Mouse (Mus musculus): Measurements from ENCODE around the gene Eif2ak4.

The Eif2ak4 gene

DNA sequence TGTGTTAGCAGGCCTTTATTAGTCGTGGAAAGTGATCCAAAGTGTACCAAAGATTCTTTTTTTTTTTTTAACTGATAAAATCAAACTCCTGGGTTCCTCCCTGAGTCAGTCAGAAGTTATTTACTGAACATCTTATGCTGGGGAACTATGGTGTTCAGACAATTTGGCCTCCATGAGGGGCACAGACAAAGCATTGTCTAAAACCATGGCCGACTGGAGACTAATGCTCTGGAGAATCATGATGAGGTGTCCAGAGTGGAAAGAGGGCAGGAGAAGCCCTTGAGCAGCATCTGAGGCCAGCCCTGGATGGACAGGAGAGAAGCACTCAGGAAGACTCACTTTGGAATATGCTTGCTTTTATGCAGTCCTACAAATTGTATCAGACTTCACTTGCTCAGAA, 18.4 kb downstream of the Eif2ak4 start:
- DNase-seq, result no peak

DNA sequence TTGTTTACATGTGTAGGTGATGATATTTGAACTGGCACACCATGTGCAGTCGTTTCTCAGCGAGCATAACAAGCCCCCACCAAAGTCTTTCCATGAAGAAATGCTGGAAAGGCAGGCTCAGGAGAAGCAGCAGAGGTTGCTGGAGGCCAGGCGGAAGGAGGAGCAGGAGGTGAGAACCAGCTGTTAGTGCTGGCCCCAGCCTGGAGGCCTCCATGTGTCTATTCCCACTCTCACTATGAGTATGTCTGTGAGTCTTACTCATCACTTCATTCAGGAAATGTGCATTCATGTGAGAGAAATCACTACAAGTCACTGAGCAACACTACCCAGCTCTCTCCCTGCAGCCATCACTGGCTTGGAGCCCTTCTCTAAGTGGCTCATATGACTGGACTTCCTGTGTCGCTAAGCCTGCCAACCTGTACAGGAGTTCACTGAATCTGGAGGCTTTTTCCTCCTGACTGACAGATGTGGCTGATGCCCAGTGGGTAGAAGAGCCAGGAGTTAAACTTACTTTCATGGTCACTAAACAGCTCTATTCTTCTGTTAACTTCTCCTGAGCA, 20.0 kb downstream of the Eif2ak4 start:
- DNase-seq, result no peak

DNA sequence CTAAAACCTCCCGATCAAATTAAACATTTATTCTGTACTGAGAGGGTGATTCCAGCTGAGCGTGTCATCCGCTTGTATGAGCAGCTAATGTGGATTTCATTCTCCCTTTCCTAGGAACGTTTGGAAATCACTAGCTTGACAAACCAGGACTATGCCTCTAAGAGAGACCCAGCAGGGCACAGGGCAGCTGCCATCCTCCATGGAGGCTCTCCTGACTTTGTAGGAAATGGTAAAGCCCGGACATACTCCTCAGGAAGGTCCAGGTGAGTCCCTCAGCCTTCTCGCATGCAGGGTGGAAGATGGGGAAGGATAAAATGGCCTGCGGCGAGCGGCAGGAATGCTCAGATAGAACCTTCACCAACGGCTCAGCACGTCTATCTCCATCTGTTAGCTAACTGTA, 24.4 kb downstream of the Eif2ak4 start:
- no peak for DNase-seq

DNA sequence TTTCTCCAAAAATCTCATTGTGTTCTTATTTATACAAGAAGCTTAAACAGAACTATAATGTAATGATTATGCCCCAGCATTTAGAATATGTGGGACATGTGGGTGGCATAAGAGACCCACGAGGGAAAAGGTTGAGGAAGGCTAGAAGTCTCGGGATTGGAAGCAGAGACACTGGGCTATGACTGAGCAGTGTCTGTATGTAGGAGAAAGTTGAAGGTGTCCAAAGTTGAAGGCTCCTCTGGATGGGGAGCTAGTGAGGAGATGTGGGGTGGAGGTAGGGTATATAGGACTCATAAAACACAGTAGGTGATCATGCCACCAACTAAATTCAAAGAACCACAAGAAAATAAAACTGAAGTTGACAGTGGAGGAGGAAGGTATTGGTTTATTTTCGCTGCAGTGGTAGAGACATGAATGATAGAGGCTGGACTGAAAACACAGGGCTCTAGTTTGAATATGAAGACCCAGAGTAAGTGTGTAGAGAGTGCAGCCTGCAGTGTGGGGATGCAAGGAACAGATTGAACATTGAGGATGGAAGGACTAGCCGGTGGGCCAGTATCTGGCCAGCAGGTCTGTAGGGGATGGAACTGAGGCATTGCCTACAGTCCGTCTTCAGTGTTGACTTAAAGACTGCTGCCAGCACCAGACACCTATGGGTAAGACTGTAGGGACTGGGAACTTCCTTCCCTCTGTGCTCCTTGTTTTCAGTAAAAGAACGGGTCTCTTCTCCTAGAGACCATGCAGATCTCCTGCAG, 27.4 kb downstream of the Eif2ak4 start:
- no peak for DNase-seq

DNA sequence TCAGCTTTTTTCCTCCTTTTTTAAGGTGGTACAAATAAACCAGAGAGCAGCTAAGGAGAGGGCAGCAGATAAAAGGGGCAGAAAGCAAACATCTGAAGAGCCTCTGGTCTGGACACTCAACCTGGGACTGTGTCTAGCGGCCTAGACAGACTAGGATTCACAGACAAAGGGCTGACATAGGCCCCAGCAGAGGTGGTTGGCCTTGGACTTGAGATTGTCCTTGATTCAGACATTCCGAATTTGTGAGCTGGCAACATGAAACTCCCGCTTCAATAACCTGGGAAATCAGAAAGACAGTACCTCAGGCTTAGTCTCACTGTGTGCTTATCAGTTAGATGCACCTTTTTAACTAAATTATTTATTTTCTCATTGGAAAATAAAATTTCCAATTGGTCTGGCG, 29.7 kb downstream of the Eif2ak4 start:
- no peak for DNase-seq

DNA sequence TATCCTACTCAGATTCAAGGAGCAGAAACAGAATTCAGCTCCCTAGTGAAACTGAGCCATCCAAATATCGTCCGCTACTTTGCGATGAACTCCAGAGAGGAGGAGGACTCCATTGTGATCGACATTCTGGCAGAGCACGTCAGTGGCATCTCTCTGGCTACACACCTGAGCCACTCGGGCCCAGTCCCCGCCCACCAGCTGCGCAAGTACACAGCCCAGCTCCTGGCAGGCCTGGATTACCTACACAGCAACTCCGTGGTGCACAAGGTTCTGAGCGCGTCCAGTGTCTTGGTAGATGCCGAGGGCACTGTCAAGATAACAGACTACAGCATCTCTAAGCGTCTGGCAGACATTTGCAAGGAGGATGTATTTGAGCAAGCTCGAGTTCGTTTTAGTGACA, 33.5 kb downstream of the Eif2ak4 start:
- no peak for DNase-seq

DNA sequence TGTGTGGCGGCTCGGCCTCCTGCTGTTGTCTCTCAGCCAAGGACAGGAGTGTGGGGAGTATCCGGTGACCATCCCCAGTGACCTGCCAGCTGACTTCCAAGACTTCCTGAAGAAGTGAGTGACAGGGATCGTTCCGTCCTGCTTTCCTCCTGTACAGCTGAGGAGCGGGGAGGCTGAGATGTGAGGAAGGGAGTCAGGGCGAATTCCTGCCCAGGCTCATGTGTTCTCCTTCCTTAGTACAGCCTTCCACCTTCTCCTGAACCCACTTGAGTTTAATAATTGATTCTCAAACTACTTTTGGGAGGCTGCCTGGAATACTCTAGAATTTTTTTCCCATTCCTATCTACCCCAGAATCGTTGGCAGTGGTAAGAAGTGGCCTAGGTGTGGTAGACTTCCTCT, 34.0 kb downstream of the Eif2ak4 start:
- DNase-seq, result no peak

DNA sequence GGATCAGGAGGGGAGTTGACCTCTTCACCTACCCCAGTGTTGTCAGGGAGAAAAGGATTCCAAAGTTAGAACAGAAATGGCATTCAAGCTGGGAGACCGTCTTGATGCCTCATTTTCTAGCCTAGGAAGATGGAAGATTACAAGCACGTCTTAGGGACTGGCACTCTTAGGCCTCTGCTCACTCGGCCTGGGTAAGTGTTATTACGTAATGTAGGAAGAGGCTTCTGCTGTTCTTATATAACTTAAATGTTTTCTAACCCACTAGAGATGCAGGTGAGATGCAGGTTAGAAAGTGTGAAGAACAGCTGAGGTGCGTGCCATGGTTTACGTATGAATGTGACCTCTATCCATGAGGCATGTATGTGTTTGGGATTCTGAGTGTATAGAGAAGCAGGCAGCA, 39.9 kb downstream of the Eif2ak4 start:
- no peak for DNase-seq

DNA sequence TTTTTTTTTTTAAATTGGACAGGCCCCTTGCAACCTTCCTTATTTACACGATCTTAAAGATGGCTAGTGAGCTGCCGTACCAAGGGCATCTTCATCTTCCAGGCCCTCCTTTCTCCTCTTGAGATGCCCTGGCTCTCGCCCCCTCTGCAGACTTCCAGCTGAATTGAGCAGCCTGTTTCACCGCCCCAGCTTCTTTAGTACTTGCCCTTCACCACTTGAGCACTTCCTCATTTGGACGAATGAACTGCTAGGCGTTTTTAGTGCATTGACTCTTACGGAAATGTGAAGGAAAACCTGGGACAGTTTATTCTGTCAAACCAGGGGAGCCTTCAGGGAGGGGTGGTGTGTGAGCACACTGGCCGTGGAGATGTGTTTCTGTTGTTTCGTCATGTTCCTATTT, 40.9 kb downstream of the Eif2ak4 start:
- no peak for DNase-seq

DNA sequence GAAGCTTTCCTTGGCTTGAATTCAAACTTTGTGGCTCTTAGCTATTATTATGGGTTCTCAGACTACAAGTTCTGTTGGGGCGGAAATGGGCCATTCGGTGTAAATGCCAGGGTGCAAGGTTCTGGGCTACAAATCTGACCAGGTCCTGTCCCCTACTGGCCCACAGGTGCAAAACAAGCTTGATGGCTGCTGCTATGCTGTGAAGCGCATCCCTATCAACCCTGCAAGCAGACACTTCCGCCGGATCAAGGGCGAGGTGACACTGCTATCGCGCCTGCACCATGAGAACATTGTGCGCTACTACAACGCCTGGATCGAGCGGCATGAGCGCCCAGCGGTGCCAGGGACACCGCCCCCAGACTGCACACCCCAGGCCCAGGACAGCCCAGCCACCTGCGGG, 42.2 kb downstream of the Eif2ak4 start:
- DNase-seq, result no peak

DNA sequence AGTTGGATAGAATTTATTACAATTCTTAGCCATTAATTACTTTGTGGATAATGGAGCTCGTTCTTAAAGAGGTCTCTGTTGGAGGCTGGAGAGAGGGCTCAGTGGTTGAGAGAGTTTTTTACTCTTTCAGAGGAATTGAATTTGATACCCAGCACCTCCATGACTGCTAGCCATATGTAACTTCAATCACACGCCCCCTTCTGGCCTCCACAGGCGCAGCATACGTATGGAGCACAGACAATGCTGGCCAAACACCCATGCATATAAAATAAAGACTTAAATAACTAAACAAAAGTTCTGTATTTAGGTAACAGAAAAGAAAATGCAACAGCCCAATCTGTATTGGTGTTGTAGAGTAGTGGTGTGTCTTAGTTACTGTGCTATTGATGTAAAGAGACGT, 43.2 kb downstream of the Eif2ak4 start:
- peak; percentile 72 to 77 for DNase-seq

DNA sequence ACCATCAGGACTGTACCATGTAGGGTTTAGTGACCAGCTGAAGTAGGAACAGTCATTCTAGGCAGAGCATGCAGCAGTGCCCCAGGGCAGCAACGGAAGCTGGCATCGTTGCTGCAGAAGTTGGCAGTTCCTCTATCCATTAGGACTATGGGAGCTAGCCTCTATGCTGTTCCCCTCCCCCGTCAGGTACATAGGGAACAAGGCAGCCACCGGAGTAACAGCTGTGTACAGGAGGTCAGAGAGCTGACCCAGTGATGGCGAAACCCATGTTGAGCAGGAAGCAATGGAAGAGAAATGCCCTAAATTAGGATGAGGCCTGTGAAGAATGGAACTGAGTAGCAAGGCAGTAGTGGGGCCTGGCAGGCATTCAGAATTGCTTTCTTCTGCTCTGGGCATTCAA, 53.8 kb downstream of the Eif2ak4 start:
- no peak for DNase-seq

DNA sequence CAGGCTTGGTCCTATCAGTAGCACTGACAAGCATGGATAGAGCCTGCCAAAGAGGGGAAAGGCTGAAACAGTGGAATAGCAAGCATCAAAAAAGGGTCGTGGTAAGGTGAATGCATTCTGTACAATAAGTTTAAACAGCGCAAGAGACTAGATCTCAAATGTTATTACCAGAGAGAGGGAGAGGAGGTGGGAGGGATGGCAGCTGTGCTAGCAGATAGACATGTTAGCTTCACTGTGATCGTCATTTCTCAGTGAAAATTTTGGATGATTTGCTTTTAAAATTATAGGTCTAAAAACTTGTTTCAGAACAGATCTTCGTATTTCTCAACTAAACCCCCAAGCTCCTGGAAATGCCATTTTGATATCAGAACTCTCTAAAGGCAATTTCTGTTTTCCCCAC, 54.3 kb downstream of the Eif2ak4 start:
- DNase-seq, result no peak

DNA sequence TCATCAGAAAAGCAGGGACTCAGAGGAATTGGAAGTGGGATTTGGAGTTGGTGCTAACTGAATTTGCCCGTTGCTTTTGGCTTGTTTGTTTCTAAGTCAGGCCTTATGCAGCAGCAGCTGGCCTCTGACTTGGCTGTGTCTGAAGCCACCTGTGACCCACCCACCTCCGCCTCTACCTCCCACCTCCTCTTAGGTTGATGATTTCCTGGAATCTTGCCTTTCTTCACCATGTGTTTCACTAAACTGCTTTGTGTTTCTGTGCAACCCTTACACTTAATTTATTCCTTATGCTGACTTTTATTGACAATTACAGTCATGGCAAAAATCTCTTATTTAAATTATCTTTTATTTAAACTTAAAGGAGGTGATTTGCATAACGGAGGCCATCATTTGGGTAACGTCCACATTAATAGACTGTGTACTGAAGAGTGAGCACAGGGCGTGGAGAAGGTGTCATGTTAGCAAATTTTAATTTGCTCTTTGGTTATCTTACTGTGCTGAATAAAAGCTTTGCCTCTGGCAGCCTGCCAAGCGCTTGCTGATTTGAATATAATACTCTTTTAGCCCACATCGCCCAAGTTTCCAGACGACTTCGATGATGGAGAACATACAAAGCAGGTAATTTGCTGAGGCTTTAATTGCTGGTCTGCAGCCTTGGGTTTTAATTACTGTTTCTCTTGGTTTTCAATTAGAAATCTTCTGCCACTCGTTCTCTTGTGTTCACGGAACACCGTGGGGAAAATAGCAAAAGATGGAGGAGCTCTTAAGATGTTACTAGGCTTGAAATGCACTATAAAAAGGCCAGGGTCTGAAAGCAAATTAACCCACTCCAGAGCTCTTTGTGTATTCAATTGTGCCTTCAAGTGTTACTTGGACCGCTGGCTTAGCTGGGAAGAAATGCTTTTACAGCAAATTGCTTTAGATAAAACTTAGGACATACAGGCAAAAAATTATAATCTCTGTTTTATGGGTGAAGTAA, 57.6 kb downstream of the Eif2ak4 start:
- no peak for DNase-seq

DNA sequence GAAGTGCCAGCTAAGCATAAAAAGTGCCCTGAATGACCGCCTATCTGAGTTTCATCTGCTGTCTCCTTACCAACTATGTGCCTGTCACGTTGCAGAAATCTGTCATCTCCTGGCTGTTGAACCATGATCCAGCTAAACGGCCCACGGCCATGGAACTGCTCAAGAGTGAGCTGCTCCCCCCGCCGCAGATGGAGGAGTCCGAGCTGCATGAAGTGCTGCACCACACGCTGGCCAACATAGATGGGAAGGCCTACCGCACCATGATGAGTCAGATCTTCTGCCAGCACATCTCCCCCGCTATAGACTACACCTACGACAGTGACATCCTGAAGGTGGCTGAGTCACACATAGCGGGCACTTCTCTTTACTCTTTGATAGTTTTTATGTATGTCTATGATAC, 59.8 kb downstream of the Eif2ak4 start:
- no peak for DNase-seq

DNA sequence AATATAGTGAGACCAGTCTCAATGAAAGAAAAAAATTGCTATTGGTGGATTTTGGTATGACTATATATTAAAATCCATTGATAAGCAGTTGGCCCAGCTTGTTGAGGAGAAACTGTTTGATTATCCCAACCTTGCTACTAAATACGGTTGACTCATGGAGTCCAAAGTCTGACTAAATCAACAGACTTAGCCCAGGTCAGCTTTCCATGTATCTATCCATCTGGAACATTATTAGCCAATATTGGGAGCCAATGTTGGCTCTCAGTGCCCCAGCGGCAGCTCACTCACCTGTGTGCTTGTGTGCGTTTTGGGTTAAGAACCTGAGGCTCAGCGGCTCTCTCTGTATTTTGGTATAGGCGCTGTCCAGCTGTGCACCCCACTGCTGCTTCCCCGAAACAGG, 62.6 kb downstream of the Eif2ak4 start:
- no peak for DNase-seq

DNA sequence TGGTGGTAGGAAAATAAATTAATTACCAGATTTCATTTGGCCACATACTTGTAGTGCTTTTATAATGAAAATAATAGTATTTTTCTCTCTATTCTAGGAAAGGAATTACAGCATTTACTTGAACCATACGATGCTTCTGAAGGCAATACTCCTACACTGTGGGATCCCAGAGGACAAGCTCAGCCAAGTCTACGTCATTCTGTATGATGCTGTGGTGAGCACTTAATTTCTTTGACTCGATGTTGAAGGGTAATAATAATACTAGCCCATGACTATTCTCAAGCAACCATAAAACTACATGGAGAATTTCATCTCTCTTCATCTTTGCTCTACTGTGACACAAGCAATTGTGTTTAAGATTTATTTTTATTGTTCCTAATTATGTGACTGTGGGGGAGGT, 68.6 kb downstream of the Eif2ak4 start:
- no peak for DNase-seq

DNA sequence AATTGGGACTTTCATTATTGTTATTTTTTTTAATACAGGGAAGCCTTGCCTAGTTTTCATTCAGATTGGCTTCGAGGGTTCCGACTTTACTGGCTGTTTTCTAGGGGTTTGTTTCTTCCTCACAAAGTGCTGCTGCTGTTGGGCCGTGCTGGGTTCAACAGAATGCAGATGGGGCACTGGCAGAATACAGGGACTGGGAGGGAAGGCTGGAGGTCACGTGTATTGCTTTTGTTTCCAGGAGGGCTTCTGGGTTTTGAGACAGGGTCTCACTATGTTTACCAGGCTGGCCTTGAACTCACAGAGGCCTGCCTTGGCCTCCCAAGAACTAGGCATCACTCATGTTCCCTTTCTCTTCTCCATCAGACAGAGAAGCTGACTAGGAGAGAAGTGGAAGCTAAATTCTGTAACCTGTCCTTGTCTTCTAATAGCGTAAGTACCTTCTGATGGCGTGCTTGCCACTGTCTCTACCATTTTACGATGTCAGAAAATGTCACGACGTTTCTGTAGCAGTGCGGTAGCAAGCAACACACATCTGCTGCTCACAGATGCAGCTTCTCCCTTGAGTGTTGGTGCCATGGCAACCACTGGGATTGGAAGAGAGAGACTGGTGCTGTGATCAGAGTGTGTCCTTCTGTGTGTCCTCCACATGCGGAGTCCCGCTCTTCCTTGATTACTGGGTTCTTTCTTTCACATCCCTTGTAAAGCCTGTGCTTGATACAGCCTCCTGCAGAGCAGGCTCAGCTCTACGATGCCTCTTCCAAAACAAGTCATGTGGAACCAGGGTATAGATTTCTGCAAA, 69.2 kb downstream of the Eif2ak4 start:
- DNase-seq, result no peak

DNA sequence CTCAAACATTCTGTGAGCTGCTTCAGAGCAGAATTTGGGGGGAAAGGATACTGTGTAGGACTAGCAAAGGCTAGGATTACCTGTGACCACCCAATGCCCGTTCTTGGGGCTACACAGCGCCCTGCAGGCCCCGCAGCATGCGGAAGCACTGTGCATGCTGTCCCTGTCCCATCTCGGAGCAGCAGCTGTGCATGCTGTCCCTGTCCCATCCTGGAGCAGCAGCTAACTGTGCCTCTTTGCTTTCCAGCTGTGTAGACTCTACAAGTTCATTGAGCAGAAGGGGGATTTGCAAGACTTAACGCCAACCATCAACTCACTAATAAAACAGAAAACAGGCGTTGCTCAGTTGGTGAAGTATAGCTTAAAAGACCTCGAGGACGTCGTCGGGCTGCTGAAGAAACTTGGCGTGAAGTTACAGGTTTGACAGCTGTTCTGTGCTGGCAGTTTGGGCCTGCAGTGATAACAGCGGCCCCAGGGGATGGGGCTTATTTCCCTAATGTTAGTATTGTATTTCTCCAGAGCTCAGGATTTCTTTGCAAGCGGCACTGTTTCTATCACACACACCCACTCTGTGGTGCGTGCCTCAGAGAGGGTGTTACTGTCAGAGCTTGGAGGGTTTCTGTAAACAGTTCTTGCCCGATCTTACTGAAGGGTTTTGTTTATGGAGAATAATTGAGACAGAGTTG, 73.2 kb downstream of the Eif2ak4 start:
- DNase-seq, result no peak

DNA sequence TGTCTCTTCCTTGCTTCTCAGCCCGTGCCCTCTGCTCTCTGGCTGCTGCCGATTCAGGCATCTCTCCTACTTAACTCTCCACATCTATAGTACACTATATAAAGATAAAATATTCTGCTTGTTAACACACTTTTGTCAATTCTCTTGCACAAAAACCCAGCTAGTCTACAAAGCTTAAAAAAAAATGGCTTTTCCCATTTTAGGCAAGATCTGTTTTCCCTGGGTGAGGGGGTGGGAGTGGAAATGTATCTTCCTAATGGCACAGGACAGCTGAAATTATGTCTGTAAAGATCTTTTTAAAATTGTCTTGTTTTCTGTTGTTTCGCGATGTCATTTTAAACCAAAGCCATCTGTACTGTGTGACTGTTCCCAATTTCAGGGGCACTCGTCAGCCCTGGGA, 75.1 kb downstream of the Eif2ak4 start:
- DNase-seq, result no peak

DNA sequence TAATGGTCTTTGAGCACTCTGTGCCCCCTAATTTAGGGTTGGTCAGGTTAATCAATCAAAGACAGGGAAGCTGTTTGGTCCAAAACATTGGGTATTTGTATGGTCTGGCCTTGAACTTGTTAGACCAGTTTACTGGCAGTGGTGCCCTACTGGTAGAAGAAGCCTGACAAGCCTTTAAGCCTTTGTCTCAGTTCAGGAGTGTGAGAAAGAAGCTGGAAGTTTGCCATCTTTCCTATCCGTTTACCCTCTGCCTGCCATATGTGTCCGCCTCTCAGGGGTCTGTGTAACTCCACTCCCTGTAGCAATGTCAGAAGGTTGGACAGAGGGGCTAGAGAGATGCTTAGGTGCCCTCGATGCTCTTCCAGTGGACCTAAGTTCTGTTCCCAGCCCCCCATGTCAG, 76.0 kb downstream of the Eif2ak4 start:
- no peak for DNase-seq

DNA sequence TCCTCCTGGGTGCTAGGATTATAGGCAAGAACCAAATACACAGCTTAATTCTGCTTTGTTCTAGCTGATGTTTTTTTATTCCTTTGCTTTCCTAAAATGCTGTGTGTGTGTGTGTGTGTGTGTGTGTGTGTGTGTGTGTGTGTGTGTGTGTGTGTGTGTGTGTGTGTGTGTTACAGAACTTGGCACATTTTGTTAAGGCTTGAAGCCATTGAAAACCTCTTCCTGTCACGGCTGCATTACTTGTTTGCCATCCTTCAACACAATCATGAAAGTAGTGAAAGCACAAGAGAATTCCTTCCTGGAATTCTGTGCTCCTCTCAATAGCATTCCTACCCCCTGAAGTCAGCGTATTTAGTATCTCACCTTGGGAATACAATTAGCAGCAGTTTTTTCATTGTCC, 77.5 kb downstream of the Eif2ak4 start:
- no peak for DNase-seq

All from B cell, adult 2 months (primary cell).